Mouse (Mus musculus): ENCODE measurements at regions not wholly inside any gene's neighbourhood (a gene's known extent, or its start where the extent isn't known, plus 50 kb on each side); places are given as distances from the start of the nearest gene placed in this dataset.
A peak's percentile ranks its signal among the peaks of the same experiment; 100 is the strongest.

- DNase-seq (ENCODE audit: low read depth), result peak; percentile 1
Measured at GRCm38 (mm10) chr17:10079853-10080650, 239.6 kb downstream of the Qk start.

GRCm38 (mm10) chr17:10078536-10079319 lies 240.9 kb downstream of the Qk start:
- DNase-seq (ENCODE audit: low read depth), result no peak

GRCm38 (mm10) chr17:10073301-10073700 lies 246.4 kb downstream of the Qk start:
- no peak for DNase-seq (ENCODE audit: low read depth)

GRCm38 (mm10) chr17:10069251-10069650 lies 250.4 kb downstream of the Qk start:
- no peak for DNase-seq (ENCODE audit: low read depth)

GRCm38 (mm10) chr17:10065131-10065530 lies 254.5 kb downstream of the Qk start:
- DNase-seq (ENCODE audit: low read depth), result no peak

- DNase-seq (ENCODE audit: low read depth), result no peak
Measured at GRCm38 (mm10) chr17:10062546-10063100, 257.0 kb downstream of the Qk start.

- DNase-seq (ENCODE audit: low read depth), result no peak
Measured at GRCm38 (mm10) chr17:10057736-10058135, 261.9 kb downstream of the Qk start.

GRCm38 (mm10) chr17:10056096-10056495 lies 263.6 kb downstream of the Qk start:
- DNase-seq (ENCODE audit: low read depth), result no peak

- no peak for DNase-seq (ENCODE audit: low read depth)
Measured at GRCm38 (mm10) chr17:10054375-10054774, 265.3 kb downstream of the Qk start.

- no peak for DNase-seq (ENCODE audit: low read depth)
Measured at GRCm38 (mm10) chr17:10044336-10044735, 275.3 kb downstream of the Qk start.

- no peak for DNase-seq (ENCODE audit: low read depth)
Measured at GRCm38 (mm10) chr17:10042042-10042652, 277.5 kb downstream of the Qk start.

- DNase-seq (ENCODE audit: low read depth), result peak; percentile 1
Measured at GRCm38 (mm10) chr17:10040951-10041359, 278.7 kb downstream of the Qk start.

- no peak for DNase-seq (ENCODE audit: low read depth)
Measured at GRCm38 (mm10) chr17:10040375-10040774, 279.3 kb downstream of the Qk start.

- no peak for DNase-seq (ENCODE audit: low read depth)
Measured at GRCm38 (mm10) chr17:10037799-10038445, 281.7 kb downstream of the Qk start.

GRCm38 (mm10) chr17:10033510-10033909 lies 286.1 kb downstream of the Qk start:
- no peak for DNase-seq (ENCODE audit: low read depth)

GRCm38 (mm10) chr17:10031033-10031432 lies 288.6 kb downstream of the Qk start:
- DNase-seq (ENCODE audit: low read depth), result no peak

- DNase-seq (ENCODE audit: low read depth), result no peak
Measured at GRCm38 (mm10) chr17:10026770-10027169, 292.9 kb downstream of the Qk start.

GRCm38 (mm10) chr17:10025212-10025611 lies 294.4 kb downstream of the Qk start:
- DNase-seq (ENCODE audit: low read depth), result no peak

- DNase-seq (ENCODE audit: low read depth), result no peak
Measured at GRCm38 (mm10) chr17:10024323-10024722, 295.3 kb downstream of the Qk start.

GRCm38 (mm10) chr17:10012161-10012560 lies 307.5 kb downstream of the Qk start:
- DNase-seq (ENCODE audit: low read depth), result no peak

GRCm38 (mm10) chr17:10011728-10012127 lies 307.9 kb downstream of the Qk start:
- DNase-seq (ENCODE audit: low read depth), result no peak

GRCm38 (mm10) chr17:10001071-10001591 lies 318.5 kb downstream of the Qk start:
- DNase-seq (ENCODE audit: low read depth), result no peak

Data from 416B (cell line).